Mouse (Mus musculus) kidney, embryonic 14.5 days (tissue): ENCODE results near the gene Mcm2. TPM values are rescaled to one million over a fixed set of nuclear protein-coding genes. Genes with fewer than 3 reads are reported as not detected.

Experiments
- ATAC-seq: fragments of 200-750 bp; cut with Nextera tagmentation; 2 replicates; pipeline ENCODE4 v1.8.0; 2017; ENCODE audit warnings: moderate number of reproducible peaks, mild to moderate bottlenecking, moderate TSS enrichment, moderate library complexity; ENCODE audit not compliant: low FRiP score, low TSS enrichment
- H3K27ac ChIP-seq: fragments of 300-500 bp; sonication (generic); 2 replicates; pipeline ENCODE4 v1.5.1; 2014; ENCODE audit warnings: low read depth, mild to moderate bottlenecking, low read length, moderate library complexity, mixed read lengths
- H3K27me3 ChIP-seq: fragments of 300-500 bp; sonication (generic); 2 replicates; pipeline ENCODE4 v1.6.1; 2014; ENCODE audit warnings: mild to moderate bottlenecking, low read length; ENCODE audit not compliant: control insufficient read depth, insufficient read depth
- H3K36me3 ChIP-seq: fragments of 300-500 bp; sonication (generic); 2 replicates; pipeline ENCODE4 v1.6.1; 2014; ENCODE audit warnings: low read length, mixed read lengths; ENCODE audit not compliant: control insufficient read depth, insufficient read depth
- H3K4me1 ChIP-seq: fragments of 300-500 bp; sonication (generic); 2 replicates; pipeline ENCODE4 v1.6.1; 2014; ENCODE audit warnings: low read length, mixed read lengths; ENCODE audit not compliant: control insufficient read depth, insufficient read depth
- H3K4me2 ChIP-seq: fragments of 300-500 bp; sonication (generic); replicated peaks from 2 replicates; pipeline ENCODE4 v1.6.1; 2014; ENCODE audit warnings: low read depth, mild to moderate bottlenecking, low read length
- H3K4me3 ChIP-seq: fragments of 300-500 bp; sonication (generic); 2 replicates; pipeline ENCODE4 v1.5.1; 2014; ENCODE audit warnings: mild to moderate bottlenecking, low read length
- H3K9ac ChIP-seq: fragments of 300-500 bp; sonication (generic); 2 replicates; pipeline ENCODE4 v1.6.1; 2014; ENCODE audit warnings: low read depth, mild to moderate bottlenecking, low read length, moderate library complexity
- H3K9me3 ChIP-seq: fragments of 300-500 bp; sonication (generic); 2 replicates; pipeline ENCODE4 v1.6.1; 2016; ENCODE audit warnings: low read length; ENCODE audit not compliant: control insufficient read depth
- WGBS: fragments of 180-500 bp; shearing (Covaris S2); extraction: QIAGEN DNeasy Blood & Tissue Kit; methylation state at CpG from one replicate; pipeline ENCODE4 v1.1.7; 2014; 5-methylcytosine and 5-hydroxymethylcytosine counted together
- polyA plus RNA-seq: library from polyadenylated mRNA; unstranded; fragments of >200 nt; fragmentation: Nextera tagmentation; extraction: Ambion mirVana; gene quantifications from 2 replicates; pipeline ENCODE4 v1.2.1, GENCODE M21; 2014

Gene Mcm2
- polyA plus RNA-seq, 1 experiment from 2014 or later = 166 TPM

DNA sequence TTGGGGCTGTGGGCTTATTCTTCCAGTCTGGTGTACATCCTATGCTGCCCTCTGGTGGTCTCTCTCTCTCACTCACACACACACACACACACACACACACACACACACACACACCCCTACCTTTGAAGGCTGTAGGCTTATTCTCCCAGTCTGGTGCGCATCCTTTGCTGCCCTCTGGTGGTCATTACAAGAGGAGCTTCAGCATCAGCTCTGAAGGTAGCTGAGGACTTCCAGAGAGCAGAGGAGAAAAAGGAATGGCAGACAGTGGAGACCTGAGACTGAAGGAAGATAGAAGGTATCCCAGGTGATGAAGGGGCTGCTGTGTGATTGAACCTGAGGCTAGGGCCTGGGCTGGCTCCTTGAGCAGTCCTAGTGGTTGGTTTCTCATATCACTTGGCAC lies 17.6 kb upstream of the Mcm2 start:
- no peak overlapping the region for H3K9ac ChIP-seq
- no peak overlapping the region for H3K4me2 ChIP-seq
- no peak overlapping the region for H3K27ac ChIP-seq
- no peaks in the 10 kb centered on the region for H3K27me3 ChIP-seq
- H3K4me1 ChIP-seq = no peaks in the 10 kb centered on the region
- 0 out of 2 replicates have a peak, but pooled peaks cover 3% of the 10 kb centered on the region for H3K9me3 ChIP-seq
- WGBS = 65% methylated on average over 1 of the region's 1 CpGs
- 0 out of 2 replicates have a peak, but pooled peaks cover 3% of the 10 kb centered on the region for H3K36me3 ChIP-seq
- no peak for ATAC-seq
- H3K4me3 ChIP-seq = no peak overlapping the region

DNA sequence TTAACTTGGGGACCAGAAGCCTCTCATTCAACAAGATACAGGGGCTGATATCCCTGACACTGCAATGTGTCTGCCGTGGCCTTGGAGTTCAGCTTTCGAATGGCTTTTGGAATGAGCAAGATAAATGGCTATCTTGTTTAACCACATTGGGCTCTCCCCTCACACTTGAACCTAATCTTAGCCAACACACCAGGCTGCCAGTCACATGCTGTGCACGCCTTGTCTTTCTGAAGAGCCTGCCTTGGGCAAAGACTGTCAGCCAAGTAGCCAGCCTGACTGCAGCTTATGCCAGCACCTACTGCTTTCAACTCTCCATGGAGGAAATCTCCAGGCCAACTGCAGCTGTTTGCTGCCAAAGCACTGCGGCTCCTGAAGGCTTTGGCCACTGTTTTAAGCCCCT lies 16.9 kb upstream of the Mcm2 start:
- ATAC-seq = no peak
- H3K9ac ChIP-seq = no peak overlapping the region
- 90% methylated on average over 4 of the region's 4 CpGs for WGBS

DNA sequence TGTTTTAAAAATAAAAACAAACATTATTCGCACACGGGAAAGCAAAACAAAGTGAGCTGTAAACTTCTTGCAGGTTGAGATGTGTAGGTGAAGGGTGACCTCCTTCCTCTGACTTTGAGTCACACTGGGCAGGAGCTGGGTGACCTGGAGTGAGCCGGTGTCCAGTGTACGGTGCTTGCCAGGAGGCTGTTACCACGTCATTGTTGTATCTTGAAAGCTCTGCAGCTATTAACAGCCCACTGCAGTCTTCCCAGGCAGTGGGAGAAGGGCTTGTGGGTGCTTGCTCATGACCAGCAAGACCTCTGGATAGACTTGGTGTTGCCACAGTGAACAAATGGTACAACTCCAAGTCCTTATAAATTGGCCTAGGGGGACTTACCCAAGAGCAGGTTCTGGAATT lies 16.2 kb upstream of the Mcm2 start:
- 0 out of 2 replicates have a peak, but pooled peaks cover 3% of the 10 kb centered on the region for H3K9me3 ChIP-seq
- H3K27ac ChIP-seq = no peak overlapping the region
- H3K36me3 ChIP-seq = peaks cover 14% of the 10 kb centered on the region
- H3K27me3 ChIP-seq = no peaks in the 10 kb centered on the region
- H3K4me2 ChIP-seq = no peak overlapping the region
- no peak overlapping the region for H3K9ac ChIP-seq
- ATAC-seq = no peak
- 60% methylated on average over 5 of the region's 5 CpGs for WGBS
- no peaks in the 10 kb centered on the region for H3K4me1 ChIP-seq
- H3K4me3 ChIP-seq = no peak overlapping the region

More for the DNA sequence above, 16.9 kb upstream of the Mcm2 start:
- H3K36me3 ChIP-seq = peaks cover 8% of the 10 kb centered on the region
- no peaks in the 10 kb centered on the region for H3K4me1 ChIP-seq
- no peaks in the 10 kb centered on the region for H3K27me3 ChIP-seq
- no peak overlapping the region for H3K4me2 ChIP-seq
- no peak overlapping the region for H3K27ac ChIP-seq
- H3K9me3 ChIP-seq = 0 out of 2 replicates have a peak, but pooled peaks cover 3% of the 10 kb centered on the region
- H3K4me3 ChIP-seq = no peak overlapping the region

DNA sequence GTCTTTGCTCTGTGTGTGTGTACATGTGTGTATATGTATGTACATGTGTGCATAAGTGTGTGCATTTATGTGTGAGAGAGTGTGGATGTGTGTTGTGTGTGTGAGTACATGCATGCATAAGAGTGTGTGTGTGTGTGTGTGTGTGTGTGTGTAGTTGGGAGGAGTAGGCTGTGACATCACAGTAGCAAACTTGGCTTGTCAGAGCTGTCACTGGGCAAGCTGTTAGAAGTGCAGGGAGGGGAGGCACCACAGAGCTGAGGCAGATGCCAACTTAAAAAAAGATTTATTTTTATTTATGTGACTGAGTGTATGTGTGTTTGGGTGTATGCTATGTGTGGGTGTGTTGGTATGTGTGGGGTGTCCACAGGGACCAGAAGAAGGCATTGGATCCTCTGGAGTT lies 14.9 kb upstream of the Mcm2 start:
- Histone ChIP-seq H3K4me3 (no peak overlapping the region), H3K9me3 (0 out of 2 replicates have a peak, but pooled peaks cover 3% of the 10 kb centered on the region)
- ATAC-seq = no peak

DNA sequence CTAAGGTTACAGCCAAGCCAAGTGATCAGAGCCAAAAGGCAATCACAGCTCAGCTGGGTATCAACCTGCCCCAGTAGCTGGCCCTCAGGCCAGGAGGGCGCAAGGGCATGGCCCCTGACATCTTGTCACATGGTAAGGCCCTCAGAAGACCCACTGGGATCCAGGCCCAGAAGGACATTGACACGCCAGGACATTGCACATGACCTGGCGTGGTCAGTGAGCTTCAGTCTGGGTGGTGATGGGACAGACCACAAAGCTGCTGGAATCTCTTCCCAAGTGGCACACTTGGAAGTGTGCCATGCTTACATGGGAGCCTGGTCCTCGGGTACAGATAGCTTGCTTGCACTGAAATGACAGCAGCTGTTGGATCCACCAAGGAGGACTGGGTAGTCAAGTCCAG lies 14.4 kb upstream of the Mcm2 start:
- no peak for ATAC-seq
- H3K27me3 ChIP-seq = no peaks in the 10 kb centered on the region
- H3K27ac ChIP-seq = no peak overlapping the region
- 0 out of 2 replicates have a peak, but pooled peaks cover 3% of the 10 kb centered on the region for H3K9me3 ChIP-seq
- H3K4me2 ChIP-seq = no peak overlapping the region
- WGBS = 91% methylated on average over 4 of the region's 4 CpGs
- H3K4me1 ChIP-seq = no peaks in the 10 kb centered on the region
- H3K4me3 ChIP-seq = no peak overlapping the region
- H3K36me3 ChIP-seq = peaks cover 18% of the 10 kb centered on the region
- no peak overlapping the region for H3K9ac ChIP-seq

More for the DNA sequence above, 14.9 kb upstream of the Mcm2 start:
- no peaks in the 10 kb centered on the region for H3K4me1 ChIP-seq
- H3K4me2 ChIP-seq = no peak overlapping the region
- peaks cover 18% of the 10 kb centered on the region for H3K36me3 ChIP-seq
- H3K9ac ChIP-seq = no peak overlapping the region
- no peaks in the 10 kb centered on the region for H3K27me3 ChIP-seq
- no peak overlapping the region for H3K27ac ChIP-seq

DNA sequence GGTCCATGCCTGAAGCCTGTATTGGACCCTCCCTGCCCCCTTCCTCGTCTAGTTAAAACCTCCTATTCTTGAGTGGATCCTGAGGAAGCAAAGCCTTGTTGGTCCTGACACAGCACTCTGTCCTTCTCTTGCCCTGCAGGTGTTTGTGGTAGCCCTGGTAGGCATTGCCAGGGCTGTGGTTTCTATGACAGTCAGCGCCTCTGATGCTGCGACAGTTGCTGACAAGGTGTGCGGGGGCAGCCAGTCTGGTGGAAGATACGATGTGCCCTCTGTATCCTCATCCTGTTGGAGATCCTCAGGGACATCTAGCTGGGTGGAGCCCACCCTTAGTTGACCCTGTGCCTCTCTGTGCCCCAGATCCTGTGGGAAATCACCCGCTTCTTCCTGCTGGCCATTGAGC lies 10.6 kb upstream of the Mcm2 start:
- H3K4me3 ChIP-seq = no peak overlapping the region
- peaks cover 8% of the 10 kb centered on the region; the same call in 1 of the 2 replicates for H3K4me1 ChIP-seq
- no peaks in the 10 kb centered on the region for H3K27me3 ChIP-seq
- H3K4me2 ChIP-seq = no peak overlapping the region
- H3K27ac ChIP-seq = no peak overlapping the region
- H3K9ac ChIP-seq = no peak overlapping the region
- ATAC-seq = no peak
- peaks cover 20% of the 10 kb centered on the region for H3K36me3 ChIP-seq
- 86% methylated on average over 6 of the region's 6 CpGs for WGBS
- no peaks in the 10 kb centered on the region for H3K9me3 ChIP-seq

DNA sequence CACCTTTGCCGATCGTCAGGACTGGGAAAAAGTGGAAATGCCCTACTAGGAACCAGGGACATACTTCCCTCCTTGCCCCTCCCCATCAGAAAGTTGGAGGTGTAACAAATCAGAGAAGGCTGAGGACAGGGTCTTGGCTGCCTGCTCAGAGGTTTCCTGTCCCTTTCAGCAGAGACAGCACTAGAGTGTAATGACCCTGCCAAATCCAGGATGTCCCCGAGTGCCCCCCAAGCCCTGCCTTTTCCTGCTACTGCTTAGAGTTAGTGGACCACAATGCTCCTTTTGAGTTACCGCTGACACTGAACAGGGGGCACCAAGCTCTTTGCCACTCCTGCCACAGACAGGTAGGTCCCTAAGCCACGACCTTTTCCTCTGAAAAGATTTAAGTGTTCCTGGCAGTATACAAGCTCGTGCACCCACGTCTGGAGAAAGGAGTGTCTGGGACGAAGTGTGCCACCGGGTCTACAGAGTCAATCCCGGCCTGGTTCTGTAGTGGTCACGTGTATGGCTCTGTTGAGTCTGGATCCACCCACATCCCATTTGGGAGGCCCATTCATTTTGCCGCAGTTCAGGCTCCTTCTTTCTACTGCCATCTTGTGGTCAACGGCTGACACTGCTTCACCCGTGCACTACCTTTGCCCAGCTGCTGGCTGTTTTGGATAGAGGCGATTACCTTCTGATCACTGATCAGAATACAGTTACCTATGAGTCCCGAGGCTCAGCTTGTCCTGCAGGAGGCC lies 8.0 kb upstream of the Mcm2 start:
- Histone ChIP-seq H3K9me3 (no peaks in the 10 kb centered on the region), H3K4me2 (peak overlapping the region; percentile 30; the same call in 1 of the 2 replicates), H3K9ac (no peak overlapping the region), H3K4me1 (peaks cover 21% of the 10 kb centered on the region), H3K4me3 (no peak overlapping the region), H3K36me3 (peaks cover 17% of the 10 kb centered on the region), H3K27ac (no peak overlapping the region), H3K27me3 (no peaks in the 10 kb centered on the region)
- WGBS = 15% methylated on average over 16 of the region's 16 CpGs
- ATAC-seq = 0 out of 2 replicates have a peak, but pooled peaks have one; percentile 8

DNA sequence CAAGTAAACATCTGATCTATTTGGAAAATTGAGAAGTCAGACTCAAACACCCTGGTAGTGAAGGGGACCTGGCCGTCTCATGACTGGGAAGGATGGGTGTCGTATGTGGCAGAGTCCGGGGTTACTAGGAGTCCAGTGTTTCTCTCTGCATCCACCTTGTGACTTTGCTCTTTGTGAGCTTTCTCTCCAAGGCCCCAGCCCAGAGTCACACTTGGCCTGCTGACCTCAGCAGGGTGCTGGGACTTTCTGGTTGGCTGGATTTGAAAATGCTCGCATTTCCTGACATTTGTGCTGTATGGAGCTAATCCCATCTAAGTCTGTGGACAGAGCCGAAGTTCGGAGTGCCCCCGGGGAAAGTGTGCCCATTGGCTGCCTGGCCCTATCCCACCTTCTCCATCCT lies 6.5 kb upstream of the Mcm2 start:
- no peak overlapping the region for H3K27ac ChIP-seq
- ATAC-seq = no peak
- WGBS = 78% methylated on average over 7 of the region's 7 CpGs
- H3K9me3 ChIP-seq = no peaks in the 10 kb centered on the region
- H3K36me3 ChIP-seq = peaks cover 9% of the 10 kb centered on the region; the same call in 1 of the 2 replicates
- H3K9ac ChIP-seq = no peak overlapping the region
- no peak overlapping the region for H3K4me3 ChIP-seq
- no peak overlapping the region for H3K4me2 ChIP-seq
- H3K27me3 ChIP-seq = no peaks in the 10 kb centered on the region
- H3K4me1 ChIP-seq = peaks cover 21% of the 10 kb centered on the region

DNA sequence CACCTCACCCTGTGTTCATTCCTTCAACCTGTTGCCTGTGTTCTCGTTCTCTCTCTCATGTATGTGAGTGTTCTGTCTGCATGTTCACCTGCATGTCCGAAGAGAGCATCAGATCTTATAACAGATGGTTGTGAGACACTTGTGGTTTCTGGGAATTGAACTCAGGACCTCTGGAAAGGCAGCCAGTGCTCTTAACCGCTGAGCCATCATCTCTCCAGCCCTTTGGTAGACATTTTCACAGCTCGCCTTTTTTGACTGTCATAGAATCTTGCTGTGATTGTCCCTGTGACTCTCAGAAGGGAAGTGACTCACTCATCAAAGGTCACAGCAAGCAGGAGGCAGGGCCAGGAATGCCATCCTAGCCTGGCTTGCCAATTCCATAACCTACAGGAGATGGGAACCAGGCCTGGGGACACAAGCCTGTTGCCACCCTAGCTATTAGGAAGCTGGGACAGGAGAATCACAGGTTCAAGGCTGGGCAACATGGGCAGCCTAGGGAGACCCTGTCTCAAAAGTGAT lies 5.9 kb upstream of the Mcm2 start:
- 85% methylated on average over 4 of the region's 4 CpGs for WGBS

More for the DNA sequence above, 5.9 kb upstream of the Mcm2 start:
- Histone ChIP-seq H3K9me3 (no peaks in the 10 kb centered on the region), H3K36me3 (peaks cover 4% of the 10 kb centered on the region; the same call in 1 of the 2 replicates), H3K4me2 (no peak overlapping the region), H3K4me1 (peaks cover 21% of the 10 kb centered on the region), H3K9ac (no peak overlapping the region), H3K27ac (no peak overlapping the region), H3K27me3 (no peaks in the 10 kb centered on the region), H3K4me3 (no peak overlapping the region)
- ATAC-seq = no peak
